Mouse (Mus musculus) cerebellum, adult 9-10 months (tissue): ENCODE data around the gene BC030870.

ENCODE experiments used
- DNase-seq: peaks from one replicate; pipeline ENCODE4 v3.0.0; 2022

Gene BC030870

DNA sequence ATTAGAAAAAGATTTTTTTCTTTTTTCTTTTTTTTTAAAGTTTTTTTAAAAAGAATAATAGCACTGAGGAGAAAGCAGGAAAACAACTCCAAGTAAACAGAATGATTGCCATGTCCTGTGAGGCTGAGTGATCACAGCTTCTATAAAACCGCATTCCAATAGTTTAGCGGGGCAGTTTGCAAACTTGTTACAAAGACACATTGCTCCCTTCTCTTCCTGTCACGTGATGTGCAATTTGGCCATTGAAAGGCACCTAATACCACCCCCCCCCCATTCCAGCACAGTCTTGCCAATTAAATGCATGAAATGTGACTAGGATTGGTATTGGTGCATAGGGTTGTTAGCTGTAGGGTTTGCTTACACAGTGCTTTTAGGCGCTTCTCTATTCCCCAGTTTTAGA is 58.4 kb downstream of the BC030870 start:
- DNase-seq = no peak

DNA sequence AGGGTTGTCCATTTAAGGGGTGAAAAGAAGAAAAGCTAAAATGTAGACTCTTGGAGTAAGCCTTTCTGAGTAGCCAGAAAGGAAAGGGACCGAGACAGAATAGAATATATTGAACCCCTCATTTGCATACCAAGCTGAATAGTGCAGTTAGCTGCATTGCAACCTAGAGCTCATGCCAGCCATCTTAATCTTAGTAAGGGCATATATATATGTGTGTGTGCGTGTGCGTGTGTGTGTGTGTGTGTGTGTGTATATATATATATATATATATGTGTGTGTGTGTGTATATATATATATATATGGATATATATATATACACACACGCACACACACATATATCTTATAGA is 60.9 kb downstream of the BC030870 start:
- no peak for DNase-seq

DNA sequence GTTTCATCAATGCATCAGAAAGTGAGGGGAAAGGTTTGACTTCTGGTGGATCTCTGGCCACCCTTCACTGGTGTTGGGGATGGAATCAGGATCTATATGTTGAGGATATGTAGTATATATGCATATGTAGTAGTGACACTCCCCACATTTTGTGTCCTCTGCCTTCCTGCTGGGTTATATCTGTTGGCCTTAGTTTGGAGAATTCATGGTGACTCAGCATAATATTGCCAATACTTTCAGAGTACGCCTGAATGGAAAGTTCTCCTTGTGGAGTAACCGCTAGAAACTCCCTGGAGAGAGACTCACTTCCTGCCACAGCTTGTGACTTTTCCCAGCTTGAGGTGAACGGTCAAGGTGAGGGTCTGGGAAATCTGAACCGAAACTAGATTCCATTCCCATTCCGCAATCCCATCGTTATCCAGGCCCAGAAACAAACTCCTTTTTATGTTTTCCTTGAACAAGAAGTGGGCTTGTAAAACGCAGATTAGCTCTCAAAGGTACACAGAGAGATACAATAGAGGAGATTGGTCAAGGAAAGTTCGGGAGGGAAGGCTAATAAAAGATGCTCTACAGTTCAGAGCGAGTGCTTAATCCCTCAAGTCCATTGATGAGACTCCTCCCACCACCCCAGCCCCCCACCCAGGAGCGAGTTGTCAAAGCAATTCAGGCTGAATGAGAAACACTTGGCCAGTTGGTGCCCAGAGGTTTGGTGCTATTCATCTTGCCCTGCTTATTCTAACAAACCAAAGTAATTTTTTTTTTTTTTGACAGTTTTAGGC is 61.5 kb downstream of the BC030870 start:
- DNase-seq = no peak

DNA sequence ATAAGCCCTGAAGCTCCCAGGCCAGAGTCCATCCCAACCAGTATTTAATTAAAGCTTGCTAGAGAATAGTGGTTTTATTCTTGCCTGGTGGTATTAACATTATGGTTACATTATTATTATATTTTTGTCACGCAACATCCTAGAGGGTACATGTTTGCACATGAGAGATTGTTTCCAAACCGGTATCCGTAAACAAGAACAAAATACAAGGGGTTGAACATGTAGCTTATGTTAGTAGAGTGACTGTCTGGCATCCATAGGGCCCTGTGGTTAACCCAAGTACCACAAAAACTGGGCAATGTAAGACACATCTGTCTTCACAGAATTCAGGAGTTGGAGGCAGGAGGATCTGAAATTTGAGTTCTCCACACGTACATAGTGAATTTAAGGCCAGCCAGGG is 62.3 kb downstream of the BC030870 start:
- DNase-seq = no peak

DNA sequence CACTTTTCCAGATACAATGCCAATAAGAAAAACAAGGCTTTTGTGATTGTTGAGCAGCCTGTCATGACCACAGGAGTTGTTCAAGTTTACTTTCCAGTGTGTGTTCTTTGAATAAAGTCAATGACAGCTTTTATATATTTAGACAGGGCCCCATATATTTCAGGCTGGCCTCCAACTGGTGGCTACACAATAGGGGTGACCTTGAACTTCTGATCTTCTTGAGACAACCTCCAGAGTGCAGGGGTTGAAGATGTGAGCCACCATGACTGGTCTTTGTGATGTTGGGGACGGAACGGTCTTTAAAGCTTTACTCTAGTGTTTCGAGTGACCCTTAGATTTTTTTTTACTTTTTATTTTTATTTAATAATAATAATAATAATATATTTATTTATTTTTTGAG is 63.7 kb downstream of the BC030870 start:
- DNase-seq = no peak

DNA sequence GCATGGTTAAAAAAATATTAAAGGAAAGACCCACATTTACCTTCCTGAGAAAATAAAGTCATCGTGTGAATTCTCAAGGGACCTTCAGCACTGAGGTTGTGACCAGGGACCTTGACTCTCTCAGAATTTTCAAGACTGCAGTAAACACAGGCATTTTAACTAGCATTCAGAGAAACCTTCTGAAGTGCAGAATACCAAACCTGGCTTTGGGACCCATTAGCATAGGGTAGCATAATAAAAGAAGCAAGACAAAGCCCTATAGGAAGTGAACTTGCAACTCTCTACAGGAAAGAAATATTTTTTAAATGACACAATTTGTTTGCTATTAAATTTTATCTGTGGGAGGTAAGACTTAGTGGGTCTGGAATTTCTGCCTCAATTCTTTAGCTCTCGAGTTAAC is 65.3 kb downstream of the BC030870 start:
- no peak for DNase-seq

DNA sequence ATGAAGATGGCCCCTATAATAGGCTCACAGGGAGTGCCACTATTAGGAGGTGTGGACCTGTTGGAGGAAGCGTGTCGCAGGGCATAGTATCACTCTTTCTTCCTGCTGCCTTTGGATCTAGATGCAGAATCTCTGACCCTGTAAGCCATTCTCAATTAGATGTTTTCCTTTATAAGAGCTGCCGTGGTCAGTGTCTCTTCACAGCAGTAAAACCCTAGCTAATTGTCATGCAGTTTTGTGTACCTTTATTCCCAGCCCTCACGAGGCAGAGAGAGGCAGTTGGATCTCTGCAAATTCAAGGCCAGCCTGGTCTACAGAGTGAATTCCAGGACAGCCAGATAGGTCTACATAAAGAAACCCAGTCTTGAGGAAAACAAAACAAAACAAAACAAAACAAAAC is 67.2 kb downstream of the BC030870 start:
- DNase-seq = no peak

DNA sequence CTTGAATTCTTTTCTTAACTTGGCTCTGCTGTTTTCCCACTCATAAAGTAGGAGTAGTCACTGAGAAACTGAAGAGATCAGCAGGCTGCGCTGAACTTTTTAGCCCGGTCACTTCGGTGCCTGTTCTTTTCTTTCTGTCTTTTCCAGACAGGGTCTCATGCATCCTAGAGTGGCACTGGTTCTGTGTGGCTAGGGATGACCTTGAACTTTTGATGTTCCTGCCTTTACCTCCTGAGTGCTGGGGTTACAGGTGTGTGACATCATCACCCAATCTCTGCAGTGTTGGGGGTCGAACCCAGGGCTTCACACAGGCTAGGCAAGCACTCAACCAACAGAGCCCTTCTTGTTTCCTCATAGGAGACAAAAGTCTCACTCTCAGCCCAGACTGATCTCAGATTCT is 72.6 kb downstream of the BC030870 start:
- DNase-seq = no peak

DNA sequence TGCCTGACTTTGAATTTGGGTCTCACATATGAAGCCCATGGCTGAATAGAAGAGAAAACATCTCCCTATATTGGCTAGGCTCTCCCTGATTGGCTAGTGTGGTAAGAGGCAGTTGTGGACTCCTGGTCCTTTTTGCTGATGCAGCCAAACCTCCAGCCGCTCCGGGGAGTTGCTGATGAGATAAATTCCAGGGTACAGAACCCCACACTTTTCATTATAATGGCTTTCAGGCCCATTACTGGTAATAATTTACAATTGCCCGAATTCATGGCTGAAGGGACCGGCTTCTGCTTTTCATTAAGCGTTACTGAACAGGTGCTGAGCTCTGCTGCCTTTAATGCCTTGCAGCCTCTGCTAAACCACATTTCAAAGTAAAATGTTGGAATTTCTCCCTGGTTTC is 75.4 kb downstream of the BC030870 start:
- DNase-seq = no peak

DNA sequence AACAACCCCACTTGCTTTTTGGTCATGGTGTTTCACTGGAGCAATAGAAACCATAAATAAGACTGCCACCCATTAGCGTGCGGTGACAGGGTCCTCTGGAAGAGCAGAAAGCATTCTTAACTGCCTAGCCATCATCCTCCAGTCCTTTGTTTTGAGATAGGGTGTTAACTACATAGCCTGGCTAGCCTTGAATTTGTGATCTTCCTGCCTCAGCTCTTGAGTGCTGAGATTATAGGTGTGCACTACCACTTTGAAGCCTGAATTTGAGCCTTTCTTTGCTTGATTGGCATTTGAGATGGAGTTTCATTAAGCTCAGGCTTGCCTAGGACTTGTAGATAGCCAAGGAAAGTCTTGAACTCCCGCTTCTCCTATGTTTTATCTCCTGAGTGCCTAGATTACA is 75.8 kb downstream of the BC030870 start:
- DNase-seq = no peak

DNA sequence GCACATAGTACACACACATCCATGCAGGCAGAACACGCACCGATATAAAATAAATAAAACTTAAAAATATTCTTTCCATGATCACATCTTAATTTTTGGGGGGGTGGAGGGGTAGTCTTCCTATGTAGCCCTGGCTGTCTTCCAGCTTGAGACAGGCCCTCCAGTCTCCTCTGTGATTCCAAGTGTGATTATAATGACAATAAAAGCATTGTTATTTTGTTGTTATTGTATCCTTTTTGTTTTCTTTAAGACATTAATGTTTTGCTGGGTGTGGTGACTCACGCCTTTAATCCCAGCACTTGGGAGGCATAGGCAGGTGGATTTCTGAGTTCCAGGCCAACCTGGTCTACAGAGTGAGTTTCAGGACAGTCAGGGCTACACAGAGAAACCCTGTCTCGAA is 81.6 kb downstream of the BC030870 start:
- no peak for DNase-seq

DNA sequence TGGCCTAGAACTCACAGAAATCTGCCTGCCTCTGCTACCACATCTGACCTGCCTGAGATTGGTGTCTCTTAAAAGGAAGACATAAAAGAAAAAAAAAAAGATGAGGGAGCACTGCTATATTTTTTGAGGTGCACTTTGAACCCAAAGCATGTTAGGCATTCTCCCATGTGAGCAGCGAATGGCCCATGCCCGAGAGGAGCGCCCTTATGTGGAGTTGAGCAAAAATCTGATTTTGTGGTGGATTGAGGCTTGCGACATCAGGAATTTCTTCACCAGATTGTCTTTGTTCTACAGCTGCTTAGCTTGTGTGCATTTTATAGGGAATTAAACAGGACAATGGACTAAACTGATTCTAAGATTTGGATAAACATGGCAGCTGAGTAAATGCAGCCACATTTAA is 82.2 kb downstream of the BC030870 start:
- DNase-seq = no peak

DNA sequence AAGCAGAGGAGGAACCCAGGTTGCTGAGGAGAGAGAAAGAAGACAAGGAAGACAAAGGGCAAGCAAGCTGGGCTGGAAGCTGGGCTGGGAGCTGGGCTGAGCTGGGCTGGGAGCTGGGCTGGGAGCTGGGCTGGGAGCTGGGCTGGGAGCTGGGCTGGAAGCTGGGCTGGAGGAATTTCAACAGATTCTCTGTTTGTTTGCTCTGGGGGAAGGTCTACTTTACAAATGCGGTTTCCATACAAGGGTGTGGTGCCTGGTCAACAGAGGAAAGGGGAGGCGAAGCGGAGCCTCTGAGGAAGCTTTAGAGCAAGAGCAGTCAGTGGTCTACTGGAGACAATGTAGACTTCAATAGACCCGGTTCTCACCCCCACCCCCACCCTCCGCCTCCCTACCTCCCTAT is 82.8 kb downstream of the BC030870 start:
- no peak for DNase-seq

DNA sequence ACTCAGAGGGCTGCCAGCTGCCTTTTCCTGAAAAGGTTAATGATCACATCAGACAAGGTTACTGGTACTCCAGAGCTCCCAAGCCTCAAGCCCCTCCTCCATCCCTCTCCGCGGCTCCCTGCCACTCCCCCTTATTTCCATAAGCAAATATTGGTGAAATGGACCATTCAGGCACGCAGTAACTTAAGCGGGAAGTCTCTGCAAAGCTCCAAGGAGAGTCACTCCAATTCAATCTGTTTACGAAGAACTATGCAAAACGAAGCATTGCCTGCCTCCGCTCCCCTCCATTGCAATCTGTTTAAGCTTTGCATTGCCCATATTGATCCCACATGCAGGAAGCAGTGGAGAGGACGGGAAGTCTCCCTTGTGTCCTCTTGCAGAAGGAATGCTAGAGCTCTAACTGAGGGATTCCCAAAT is 92.2 kb downstream of the BC030870 start, which contains the start of gene Apela:
Gene Apela (minus strand): TSS at position 220 of the 417 bp plus-strand sequence.
- no peak for DNase-seq
